Mouse (Mus musculus): ENCODE results near the gene Gm49403. TPM values are rescaled to one million over a fixed set of nuclear protein-coding genes. Genes with fewer than 3 reads are reported as not detected.
"Not testable (repeated sequence)": the region's sequence is repeated elsewhere in the genome, so short reads cannot be mapped to it uniquely, and the experiment has no call there.

The Gm49403 gene
- total RNA-seq (2021) = not detected
- long read RNA-seq, experiment 1 = 0 reads
- long read RNA-seq, experiment 2 = 0 reads

- no peak for DNase-seq
Observed at GRCm38 (mm10) chr19:8883616-8884015, at the start of gene Gm49403, which contains the start of gene Lbhd1. Gene Gm49403 (plus strand): TSS chr19:8883930. Gene Lbhd1 (plus strand): TSS chr19:8883732.

DNA sequence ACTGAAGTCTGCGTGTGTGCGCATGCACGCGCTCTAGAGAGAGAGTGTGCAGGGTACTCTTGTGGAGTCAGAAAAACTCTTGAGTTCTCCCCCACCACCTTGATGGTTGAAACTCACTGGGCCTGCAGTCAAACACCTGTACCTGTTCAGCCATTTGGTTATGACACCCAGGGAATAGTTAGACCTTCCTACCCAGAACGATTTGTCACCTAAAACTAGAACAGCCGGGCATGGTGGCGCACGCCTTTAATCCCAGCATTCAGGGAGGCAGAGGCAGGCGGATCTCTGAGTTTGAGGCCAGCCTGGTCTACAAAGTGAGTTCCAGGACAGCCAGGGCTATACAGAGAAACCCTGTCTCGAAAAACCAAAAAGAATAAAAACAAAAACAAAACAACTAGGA lies 47.4 kb upstream of the Gm49403 start:
- not testable (repeated sequence) for DNase-seq

DNA sequence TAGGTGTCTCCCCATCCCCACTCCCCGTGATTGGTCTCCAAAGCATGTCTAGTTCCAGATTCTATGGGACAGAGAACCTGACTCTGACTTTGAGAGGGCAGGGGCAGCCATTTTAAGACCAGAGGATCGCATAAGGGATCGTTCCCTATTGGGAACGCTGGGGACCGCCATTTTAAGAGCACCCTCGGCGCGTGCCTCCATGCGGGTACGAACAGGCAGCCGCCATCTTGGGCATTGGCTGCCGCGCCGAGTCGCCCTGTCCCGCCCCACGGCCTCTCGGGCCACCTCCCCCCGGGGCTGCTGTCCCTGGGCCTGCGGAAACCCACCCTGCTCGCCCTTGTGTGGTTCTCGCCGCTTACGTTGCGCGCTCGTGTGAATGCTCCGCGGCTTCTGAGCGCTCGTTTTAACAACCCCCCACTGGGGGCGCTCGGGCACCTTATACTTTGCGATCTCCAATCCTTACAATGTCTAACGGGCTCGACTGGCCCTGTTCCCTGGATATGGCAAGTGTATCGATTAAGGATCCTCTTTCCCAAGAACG lies 46.4 kb upstream of the Gm49403 start, which contains the start of gene Bscl2:
Gene Bscl2 (plus strand): TSS at position 217 of the 541 bp plus-strand sequence.
- DNase-seq = peak; percentile 86

DNA sequence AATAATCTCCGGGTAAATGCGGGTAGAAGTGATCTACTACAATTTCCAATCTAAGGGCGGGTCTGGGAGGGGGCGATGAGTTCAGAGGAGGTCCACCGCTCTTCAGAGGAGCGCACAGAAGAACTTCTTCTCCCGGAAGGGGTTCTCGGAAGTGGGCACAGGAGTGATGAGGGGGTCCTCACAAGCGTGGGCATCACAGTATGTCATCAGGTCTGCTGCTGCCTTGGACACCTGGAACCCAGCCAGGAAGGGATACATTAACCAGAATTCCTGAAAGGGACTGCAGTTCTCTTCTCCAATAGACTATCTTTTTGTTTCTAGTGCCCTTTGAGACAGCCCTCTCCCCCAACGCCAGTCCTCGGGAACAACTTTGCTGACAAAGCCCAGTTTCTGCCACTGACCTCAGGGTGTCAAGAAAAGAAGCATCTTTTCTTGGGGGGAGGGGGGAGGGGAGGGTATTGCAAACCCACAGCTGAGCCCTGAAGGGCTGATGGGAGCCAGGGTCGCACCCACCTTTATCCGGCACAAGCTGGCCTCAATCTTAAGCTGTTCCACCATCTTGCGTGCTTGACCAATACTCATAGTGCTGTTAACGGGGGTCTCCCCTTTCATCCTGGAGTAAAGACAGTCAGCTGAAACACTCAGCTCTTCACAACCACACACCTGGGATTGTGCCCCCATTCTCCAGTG lies 45.5 kb upstream of the Gm49403 start:
- peak; percentile 63 for DNase-seq

DNA sequence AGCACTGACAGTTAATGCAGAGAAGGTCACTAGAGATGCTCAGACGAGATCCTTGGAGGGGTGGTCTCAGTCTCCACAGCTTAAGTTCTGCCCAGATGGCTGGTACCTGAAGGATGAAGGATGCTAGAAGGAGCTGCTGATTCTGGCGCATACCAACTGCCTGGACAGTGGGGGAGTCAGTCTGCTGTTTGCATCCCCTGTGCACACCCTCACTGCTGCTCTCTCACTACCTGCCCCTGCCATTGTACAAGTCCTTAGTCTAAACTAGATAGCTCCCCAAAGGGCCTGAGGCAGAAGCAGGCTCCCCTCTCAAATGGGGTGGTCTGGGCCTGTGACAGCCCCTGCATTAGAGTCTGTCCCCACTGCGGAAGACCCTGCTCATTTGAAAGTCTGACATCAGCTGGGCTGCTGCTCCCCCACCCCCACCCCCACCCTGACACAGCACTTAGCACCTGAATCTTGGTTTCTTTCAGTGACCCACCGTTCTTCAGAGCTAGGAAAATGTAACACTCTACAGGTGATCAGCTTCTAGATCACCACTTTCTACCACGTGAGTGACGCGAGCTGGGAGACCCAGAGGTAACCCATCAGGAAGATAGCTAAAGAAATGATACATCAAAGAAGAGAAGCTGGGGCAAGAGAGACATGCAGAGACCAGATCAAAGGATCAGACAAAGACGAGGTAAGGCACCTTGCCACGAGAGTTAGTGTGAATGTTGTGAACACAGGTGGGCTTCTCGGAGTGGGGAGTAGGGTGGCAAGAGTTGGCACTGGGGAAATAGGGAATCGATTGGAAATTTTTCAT lies 44.4 kb upstream of the Gm49403 start, which contains the start of gene Gng3:
Gene Gng3 (minus strand): TSS at position 92 of the 805 bp plus-strand sequence.
- DNase-seq = no peak

DNA sequence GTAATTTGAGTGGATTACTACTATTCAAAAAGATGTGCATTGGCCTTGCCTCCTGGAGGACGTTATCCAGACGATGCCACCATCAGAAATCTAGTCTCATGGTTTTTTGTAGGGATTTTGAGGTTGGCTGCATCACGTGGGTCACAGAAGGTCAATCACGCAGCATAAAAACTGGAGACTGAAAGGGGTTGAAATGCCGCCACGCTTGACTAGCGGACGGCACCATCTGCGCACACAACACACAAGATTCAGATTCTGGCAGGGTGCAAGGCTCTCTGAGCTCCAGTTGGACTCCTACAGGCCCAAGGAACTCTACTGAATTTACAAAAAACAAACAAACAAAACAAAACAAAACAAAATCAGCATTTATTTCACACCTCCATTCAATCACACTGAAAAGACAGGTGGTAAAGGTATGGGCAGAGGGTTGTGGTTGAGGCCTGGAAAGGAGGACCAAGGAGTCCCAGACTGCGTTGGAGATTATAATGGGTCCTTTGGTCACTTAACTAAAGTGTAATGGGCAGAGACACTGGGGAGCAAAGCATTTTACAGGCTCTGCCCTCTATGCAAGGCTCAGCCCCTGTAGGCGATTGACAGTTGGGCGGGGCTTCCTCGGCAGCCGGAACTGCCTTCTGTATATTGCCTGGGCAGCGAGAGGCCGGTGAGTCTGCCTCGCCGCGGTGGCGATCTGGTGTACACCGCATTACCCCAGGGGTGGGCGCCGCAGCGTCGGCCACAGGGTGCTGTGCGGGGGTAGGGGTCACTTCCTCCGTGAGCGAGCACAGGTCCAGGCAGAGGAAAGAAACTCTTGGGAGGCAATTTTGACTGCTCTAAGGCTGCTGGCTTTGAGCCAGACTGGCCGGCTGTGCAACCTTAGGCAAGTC lies 43.6 kb upstream of the Gm49403 start:
- DNase-seq = peak; percentile 88

- no peak for DNase-seq
Observed at GRCm38 (mm10) chr19:8841012-8841411, 42.7 kb upstream of the Gm49403 start.

- DNase-seq = peak; percentile 41
Observed at GRCm38 (mm10) chr19:8842961-8843360, 40.8 kb upstream of the Gm49403 start.

GRCm38 (mm10) chr19:8844371-8845129 lies 39.2 kb upstream of the Gm49403 start:
- peak; percentile 88 for DNase-seq

DNA sequence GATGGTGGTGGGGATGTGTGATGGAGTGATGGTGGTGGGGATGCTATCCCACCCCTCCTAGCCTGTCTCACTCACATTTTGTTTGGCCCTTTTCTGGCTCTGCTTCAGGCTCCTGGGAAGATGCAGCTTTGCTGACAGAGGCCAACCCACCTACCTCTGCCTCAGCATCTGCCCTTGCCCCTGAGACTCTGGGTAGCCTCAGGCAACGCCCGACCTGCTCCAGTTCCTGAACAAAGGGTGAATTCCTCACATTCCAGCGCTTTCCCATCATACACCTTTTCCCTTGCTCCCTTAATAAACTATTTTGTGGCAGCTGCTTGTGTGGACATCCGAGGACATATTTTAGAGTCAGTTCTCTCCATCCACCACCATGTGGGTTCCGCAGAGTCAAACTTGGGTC lies 35.4 kb upstream of the Gm49403 start:
- no peak for DNase-seq

- DNase-seq = peak; percentile 43
Observed at GRCm38 (mm10) chr19:8850402-8850901, 33.3 kb upstream of the Gm49403 start, which contains the start of gene Lrrn4cl. Gene Lrrn4cl (plus strand): TSS chr19:8850768.

- peak; percentile 43 for DNase-seq
Observed at GRCm38 (mm10) chr19:8851639-8852038, 32.1 kb upstream of the Gm49403 start.

GRCm38 (mm10) chr19:8852236-8852928 lies 31.3 kb upstream of the Gm49403 start:
- peak; percentile 67 for DNase-seq

GRCm38 (mm10) chr19:8853117-8853516 lies 30.6 kb upstream of the Gm49403 start:
- DNase-seq = no peak

DNA sequence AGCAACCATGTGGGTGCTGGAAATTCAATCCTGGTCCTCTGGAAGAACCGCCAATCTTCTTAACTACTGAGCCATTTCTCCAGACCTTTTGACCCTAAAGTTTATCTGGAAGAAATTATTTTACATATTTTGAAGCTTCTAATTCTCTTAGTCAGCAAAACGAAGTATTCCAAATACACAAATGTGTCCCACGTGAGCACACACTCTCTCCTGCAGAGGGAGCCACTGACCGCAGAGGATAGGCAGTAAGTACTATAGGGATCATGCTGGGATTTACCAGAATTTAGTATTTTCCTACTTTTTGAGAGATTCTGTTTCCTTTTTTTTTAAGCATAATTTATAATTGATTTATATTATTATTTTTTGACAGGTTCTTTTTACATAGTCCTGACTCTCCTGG lies 26.0 kb upstream of the Gm49403 start:
- DNase-seq = peak; percentile 73

GRCm38 (mm10) chr19:8859018-8859417 lies 24.7 kb upstream of the Gm49403 start:
- no peak for DNase-seq

DNA sequence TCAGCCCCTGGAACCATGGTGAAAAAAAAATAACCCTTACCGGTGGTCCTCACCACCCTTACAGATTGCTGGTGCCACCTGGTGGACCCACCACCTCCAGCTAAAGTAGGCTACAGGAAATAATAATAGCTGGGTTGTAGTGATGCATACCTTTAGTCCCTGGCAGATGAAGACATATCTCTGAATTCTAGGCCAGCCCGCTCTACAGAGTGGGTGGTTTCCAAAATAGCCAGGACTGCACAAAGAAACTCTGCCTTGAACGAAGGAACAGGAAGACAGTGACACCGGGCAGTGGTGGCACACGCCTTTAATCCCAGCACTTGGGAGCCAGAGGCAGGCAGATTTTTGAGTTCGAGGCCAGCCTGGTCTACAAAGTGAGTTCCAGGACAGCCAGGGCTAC lies 19.5 kb upstream of the Gm49403 start:
- no peak for DNase-seq

DNA sequence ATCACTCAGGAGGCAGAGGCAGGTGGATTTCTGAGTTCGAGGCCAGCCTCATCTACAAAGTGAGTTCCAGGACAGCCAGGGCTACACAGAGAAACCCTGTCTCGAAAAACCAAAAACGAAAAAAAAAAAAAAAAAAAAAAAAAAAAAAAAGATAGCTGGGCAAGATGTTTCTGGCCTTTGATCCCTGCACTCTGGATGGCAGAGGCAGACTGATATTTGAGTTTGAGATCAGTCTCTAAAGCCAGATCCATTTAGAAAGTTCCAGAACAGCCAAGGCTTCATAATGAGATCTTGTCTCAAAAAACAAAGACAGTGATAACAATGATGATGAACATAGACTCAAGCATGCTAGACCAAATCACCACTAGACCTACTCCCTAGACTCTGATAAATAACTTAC lies 13.3 kb upstream of the Gm49403 start:
- not testable (repeated sequence) for DNase-seq

DNA sequence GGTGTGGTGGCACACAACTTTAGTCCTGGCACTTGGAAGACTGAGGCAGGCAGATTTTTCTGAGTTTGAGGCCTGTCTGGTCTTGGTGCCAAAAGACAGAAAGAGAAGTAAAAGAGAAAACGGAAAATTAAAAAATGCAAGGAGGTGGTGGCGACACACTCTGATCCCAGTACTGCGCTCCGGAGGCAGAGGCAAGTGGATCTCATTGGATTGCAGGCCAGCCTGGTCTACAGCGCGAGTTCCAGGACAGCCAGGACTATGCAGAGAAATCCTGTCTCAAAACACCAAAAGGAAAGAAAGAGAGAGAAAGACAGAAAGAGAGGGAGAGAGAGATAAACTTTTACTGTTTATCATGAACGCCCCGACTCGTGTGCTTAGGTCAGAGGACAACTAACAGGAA lies 12.9 kb upstream of the Gm49403 start:
- DNase-seq = no peak

All from adrenal gland, postnatal 10 days (tissue).